Mouse (Mus musculus): ENCODE results near the gene Dlk1. TPM values are rescaled to one million over a fixed set of nuclear protein-coding genes. Genes with fewer than 3 reads are reported as not detected.

The Dlk1 gene
- polyA plus RNA-seq, 1 experiment from 2014 or later: 73.4 TPM

DNA sequence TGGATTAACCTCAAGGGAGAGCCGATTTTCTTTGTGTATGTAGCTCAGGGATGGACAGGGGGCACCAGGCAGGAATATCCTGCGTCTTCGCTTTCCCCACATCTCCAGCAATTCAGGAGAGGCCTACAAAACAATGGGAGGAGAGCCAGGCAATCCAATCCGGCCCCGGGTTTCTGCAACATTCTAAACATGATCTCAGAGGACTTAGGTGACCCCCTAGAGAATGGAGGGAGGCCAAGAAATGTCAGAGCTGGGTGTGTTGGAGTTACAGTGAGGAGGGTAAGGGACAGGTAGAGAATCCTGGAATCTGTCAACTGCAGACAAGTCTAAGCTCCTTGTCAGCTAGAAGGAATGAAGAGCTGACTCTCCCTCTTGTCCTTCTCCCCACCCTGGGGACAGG is 35.9 kb upstream of the Dlk1 start:
- H3K4me1 ChIP-seq (replicated peaks; ENCODE audit: control insufficient read depth, insufficient read depth, low read length): 0 out of 2 replicates have a peak, but pooled peaks cover 12% of the 10 kb centered on the region
- WGBS: 89% methylated on average over 5 of the region's 5 CpGs

DNA sequence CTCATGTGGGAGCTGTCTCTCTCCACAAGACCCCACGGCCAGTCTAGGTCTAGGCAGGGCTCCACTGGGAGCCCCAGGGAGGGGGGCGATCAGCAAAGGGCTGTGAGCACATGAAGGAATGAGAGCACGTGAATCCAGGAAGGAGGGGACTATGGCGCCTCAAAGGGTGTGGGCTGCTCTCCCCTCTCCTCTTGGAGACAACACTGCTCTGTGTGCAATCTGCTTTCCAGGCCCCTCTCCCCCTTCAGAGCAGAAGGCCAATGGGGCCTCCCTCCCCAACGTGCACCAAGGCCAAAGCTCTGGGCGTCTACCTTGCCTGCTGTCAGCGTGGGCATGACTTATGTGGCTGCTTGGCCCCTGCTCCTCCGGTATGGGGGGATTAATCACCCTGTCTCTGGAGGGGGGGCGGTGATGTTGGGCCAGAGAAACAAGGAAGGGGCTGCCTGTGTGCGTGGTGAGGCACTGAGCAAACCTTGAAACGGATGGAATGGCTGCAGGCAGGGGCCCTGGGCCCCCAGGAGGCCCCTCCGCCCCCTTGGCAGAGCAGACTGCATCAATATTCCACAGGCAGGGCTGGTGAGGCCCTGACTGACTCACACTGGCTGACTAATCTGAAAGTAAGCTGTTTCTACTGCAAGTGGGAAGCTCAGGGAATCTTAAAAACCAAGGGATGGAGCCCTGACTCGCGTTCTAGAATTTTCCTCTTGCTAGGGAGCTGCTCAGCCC is 35.0 kb upstream of the Dlk1 start:
- DNase-seq (ENCODE audit: low spot score) (no peak), ATAC-seq (ENCODE audit: low FRiP score) (peak; percentile 73)
- Histone ChIP-seq H3K27me3 (ENCODE audit: control insufficient read depth, insufficient read depth, low read length) (no peaks in the 10 kb centered on the region), H3K9me3 (ENCODE audit: control insufficient read depth, low read length) (no peaks in the 10 kb centered on the region), H3K4me1 (replicated peaks; ENCODE audit: control insufficient read depth, insufficient read depth, low read length) (0 out of 2 replicates have a peak, but pooled peaks cover 11% of the 10 kb centered on the region), H3K27ac (peak overlapping the region; percentile 53), H3K4me3 (replicated peaks; ENCODE audit: low read length) (no peak overlapping the region), H3K36me3 (replicated peaks; ENCODE audit: control insufficient read depth, insufficient read depth) (no peaks in the 10 kb centered on the region), H3K4me2 (replicated peaks) (no peak overlapping the region), H3K9ac (no peak overlapping the region)
- WGBS: 48% methylated on average over 14 of the region's 14 CpGs

More for the DNA sequence above, 35.9 kb upstream of the Dlk1 start:
- Histone ChIP-seq H3K9me3 (ENCODE audit: control insufficient read depth, low read length) (no peaks in the 10 kb centered on the region), H3K36me3 (replicated peaks; ENCODE audit: control insufficient read depth, insufficient read depth) (no peaks in the 10 kb centered on the region), H3K27me3 (ENCODE audit: control insufficient read depth, insufficient read depth, low read length) (no peaks in the 10 kb centered on the region), H3K9ac (no peak overlapping the region), H3K4me2 (replicated peaks) (no peak overlapping the region), H3K27ac (no peak overlapping the region), H3K4me3 (replicated peaks; ENCODE audit: low read length) (no peak overlapping the region)
- ATAC-seq (ENCODE audit: low FRiP score): no peak
- no peak for DNase-seq (ENCODE audit: low spot score)

DNA sequence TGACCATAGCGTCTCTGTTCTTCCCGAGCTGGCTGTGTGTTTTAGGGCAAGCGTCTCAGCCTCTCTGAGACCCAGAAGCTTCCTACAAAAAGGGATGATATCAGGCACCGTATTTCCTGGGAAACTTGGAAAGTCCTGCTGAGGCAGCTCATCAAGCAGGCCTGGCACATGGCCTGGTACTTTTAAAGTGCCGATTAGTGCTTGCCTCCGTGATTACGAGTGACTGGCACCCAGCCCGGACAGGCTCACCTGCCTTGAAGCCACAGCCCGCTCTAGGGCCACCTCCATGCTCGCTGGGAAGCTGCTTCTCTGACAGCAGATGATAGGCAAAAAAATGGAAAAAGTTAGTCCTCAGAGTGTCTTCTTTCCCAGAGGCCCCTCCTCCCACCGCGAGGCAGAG is 32.6 kb upstream of the Dlk1 start:
- no peak for DNase-seq (ENCODE audit: low spot score)
- H3K4me3 ChIP-seq (replicated peaks; ENCODE audit: low read length): no peak overlapping the region
- 77% methylated on average over 12 of the region's 12 CpGs for WGBS

GRCm38 (mm10) chr12:109423163-109423562 is 29.5 kb upstream of the Dlk1 start:
- peaks cover 6% of the 10 kb centered on the region; the same call in 1 of the 2 replicates for H3K4me1 ChIP-seq (replicated peaks; ENCODE audit: control insufficient read depth, insufficient read depth, low read length)
- H3K9ac ChIP-seq: no peak overlapping the region
- 58% methylated on average over 2 of the region's 2 CpGs for WGBS

More for the DNA sequence above, 32.6 kb upstream of the Dlk1 start:
- Histone ChIP-seq H3K4me1 (replicated peaks; ENCODE audit: control insufficient read depth, insufficient read depth, low read length) (peaks cover 15% of the 10 kb centered on the region; the same call in 1 of the 2 replicates), H3K9me3 (ENCODE audit: control insufficient read depth, low read length) (no peaks in the 10 kb centered on the region), H3K4me2 (replicated peaks) (no peak overlapping the region), H3K27me3 (ENCODE audit: control insufficient read depth, insufficient read depth, low read length) (no peaks in the 10 kb centered on the region), H3K36me3 (replicated peaks; ENCODE audit: control insufficient read depth, insufficient read depth) (no peaks in the 10 kb centered on the region), H3K27ac (no peak overlapping the region), H3K9ac (no peak overlapping the region)
- no peak for ATAC-seq (ENCODE audit: low FRiP score)

DNA sequence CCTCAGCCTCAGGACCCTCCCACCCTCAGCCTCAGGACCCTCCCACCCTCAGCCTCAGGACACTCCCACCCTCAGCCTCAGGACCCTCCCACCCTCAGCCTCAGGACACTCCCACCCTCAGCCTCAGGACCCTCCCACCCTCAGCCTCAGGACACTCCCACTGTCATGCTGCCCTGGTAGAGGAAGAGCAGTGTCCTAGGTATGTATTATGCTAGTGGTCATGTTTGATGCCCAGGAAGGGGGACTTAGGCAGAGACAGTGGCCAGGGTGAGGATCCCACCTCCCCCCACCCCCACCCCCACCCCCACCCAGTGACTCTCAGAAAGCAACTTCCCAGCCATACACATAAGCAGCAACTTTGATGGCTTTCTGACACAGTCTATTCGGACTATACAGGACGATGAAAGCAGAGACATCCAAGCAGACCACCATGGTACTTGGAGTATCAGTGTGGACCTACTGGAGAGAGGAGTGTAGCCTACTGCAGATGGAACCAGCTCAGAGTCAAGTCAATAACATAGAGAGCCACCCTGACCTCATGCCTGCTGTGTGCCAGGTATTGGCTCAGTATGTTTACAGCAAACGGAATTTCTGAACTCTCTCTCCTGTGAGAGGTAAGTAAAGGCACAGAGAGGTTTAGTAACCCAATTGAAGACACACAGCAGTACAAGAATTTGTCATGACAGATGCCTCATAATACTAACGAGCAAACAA is 28.8 kb upstream of the Dlk1 start:
- Histone ChIP-seq H3K9ac (no peak overlapping the region), H3K27ac (no peak overlapping the region), H3K4me1 (replicated peaks; ENCODE audit: control insufficient read depth, insufficient read depth, low read length) (peaks cover 6% of the 10 kb centered on the region; the same call in 1 of the 2 replicates), H3K27me3 (ENCODE audit: control insufficient read depth, insufficient read depth, low read length) (0 out of 2 replicates have a peak, but pooled peaks cover 6% of the 10 kb centered on the region), H3K4me3 (replicated peaks; ENCODE audit: low read length) (no peak overlapping the region), H3K4me2 (replicated peaks) (no peak overlapping the region), H3K36me3 (replicated peaks; ENCODE audit: control insufficient read depth, insufficient read depth) (no peaks in the 10 kb centered on the region), H3K9me3 (ENCODE audit: control insufficient read depth, low read length) (no peaks in the 10 kb centered on the region)
- 73% methylated on average over 4 of the region's 4 CpGs for WGBS
- no peak for DNase-seq (ENCODE audit: low spot score)
- no peak for ATAC-seq (ENCODE audit: low FRiP score)

More at GRCm38 (mm10) chr12:109423163-109423562, 29.5 kb upstream of the Dlk1 start:
- no peak overlapping the region for H3K4me2 ChIP-seq (replicated peaks)
- ATAC-seq (ENCODE audit: low FRiP score) (no peak), DNase-seq (ENCODE audit: low spot score) (no peak)
- H3K27ac ChIP-seq: no peak overlapping the region
- H3K27me3 ChIP-seq (ENCODE audit: control insufficient read depth, insufficient read depth, low read length): 0 out of 2 replicates have a peak, but pooled peaks cover 6% of the 10 kb centered on the region
- no peak overlapping the region for H3K4me3 ChIP-seq (replicated peaks; ENCODE audit: low read length)
- H3K9me3 ChIP-seq (ENCODE audit: control insufficient read depth, low read length): no peaks in the 10 kb centered on the region
- no peaks in the 10 kb centered on the region for H3K36me3 ChIP-seq (replicated peaks; ENCODE audit: control insufficient read depth, insufficient read depth)

- Histone ChIP-seq H3K9me3 (ENCODE audit: control insufficient read depth, low read length) (no peaks in the 10 kb centered on the region), H3K9ac (no peak overlapping the region), H3K4me3 (replicated peaks; ENCODE audit: low read length) (no peak overlapping the region)
Measured at GRCm38 (mm10) chr12:109424753-109425332, 27.8 kb upstream of the Dlk1 start.

DNA sequence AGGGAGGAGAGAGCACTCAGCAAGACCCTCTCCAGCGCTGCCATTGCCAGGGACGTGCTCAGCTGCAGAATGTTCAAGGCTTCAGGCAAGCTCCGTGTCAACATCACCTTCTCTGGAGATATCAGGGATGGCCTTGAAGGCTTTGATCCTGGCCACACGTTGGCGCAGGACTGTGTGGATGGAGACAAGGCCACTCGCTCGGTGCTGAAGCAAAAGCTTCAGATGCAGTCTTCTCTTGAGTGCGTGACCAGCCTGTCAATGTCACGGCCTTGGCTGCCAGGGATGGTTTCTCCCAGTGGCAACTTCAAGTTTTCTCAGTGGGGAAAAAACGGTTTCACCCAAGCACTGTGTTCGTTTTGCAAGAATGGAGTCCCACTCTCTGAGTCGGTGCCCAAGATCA is 26.6 kb upstream of the Dlk1 start:
- Histone ChIP-seq H3K4me2 (replicated peaks) (no peak overlapping the region), H3K36me3 (replicated peaks; ENCODE audit: control insufficient read depth, insufficient read depth) (no peaks in the 10 kb centered on the region), H3K9me3 (ENCODE audit: control insufficient read depth, low read length) (no peaks in the 10 kb centered on the region), H3K4me3 (replicated peaks; ENCODE audit: low read length) (no peak overlapping the region), H3K4me1 (replicated peaks; ENCODE audit: control insufficient read depth, insufficient read depth, low read length) (peaks cover 6% of the 10 kb centered on the region; the same call in 1 of the 2 replicates), H3K27ac (no peak overlapping the region), H3K9ac (no peak overlapping the region), H3K27me3 (ENCODE audit: control insufficient read depth, insufficient read depth, low read length) (0 out of 2 replicates have a peak, but pooled peaks cover 6% of the 10 kb centered on the region)
- DNase-seq (ENCODE audit: low spot score) (no peak), ATAC-seq (ENCODE audit: low FRiP score) (no peak)
- WGBS: 88% methylated on average over 12 of the region's 12 CpGs

More at GRCm38 (mm10) chr12:109424753-109425332, 27.8 kb upstream of the Dlk1 start:
- no peak for DNase-seq (ENCODE audit: low spot score)
- H3K4me2 ChIP-seq (replicated peaks): peak overlapping the region; percentile 28
- H3K27ac ChIP-seq: no peak overlapping the region
- H3K4me1 ChIP-seq (replicated peaks; ENCODE audit: control insufficient read depth, insufficient read depth, low read length): peaks cover 6% of the 10 kb centered on the region; the same call in 1 of the 2 replicates
- no peaks in the 10 kb centered on the region for H3K36me3 ChIP-seq (replicated peaks; ENCODE audit: control insufficient read depth, insufficient read depth)
- no peak for ATAC-seq (ENCODE audit: low FRiP score)
- H3K27me3 ChIP-seq (ENCODE audit: control insufficient read depth, insufficient read depth, low read length): 0 out of 2 replicates have a peak, but pooled peaks cover 6% of the 10 kb centered on the region
- 14% methylated on average over 20 of the region's 20 CpGs for WGBS

DNA sequence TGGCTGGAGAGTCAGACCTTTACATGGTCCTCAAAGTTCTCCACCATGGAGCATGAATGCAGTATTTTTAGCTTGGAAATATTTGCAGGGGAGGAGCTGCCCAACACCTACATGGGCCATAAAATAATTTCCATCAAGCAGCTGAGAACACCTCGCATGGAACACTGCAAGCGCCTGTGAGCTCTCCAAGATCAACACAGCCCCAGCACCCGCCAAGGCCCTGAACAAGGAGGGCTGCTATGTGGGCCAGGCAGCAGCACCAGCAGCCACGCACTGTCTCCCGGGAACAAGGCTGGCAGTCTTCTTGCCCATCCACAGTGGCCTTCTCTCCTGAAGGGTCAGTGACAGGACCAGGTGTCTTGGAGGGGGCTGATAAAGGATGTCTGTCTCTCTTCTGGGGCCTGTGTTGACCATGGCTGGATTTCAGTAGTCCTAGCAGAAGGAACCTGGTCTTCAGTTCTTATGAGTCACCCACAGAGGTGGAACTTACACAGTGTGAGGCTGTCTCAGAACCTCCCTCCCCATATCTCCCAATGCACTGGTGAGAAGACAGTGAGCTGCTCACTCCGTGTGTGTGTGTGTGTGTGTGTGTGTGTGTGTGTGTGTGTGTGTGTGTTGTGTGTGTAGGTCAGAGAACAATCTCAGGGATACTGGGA is 20.0 kb upstream of the Dlk1 start:
- H3K27ac ChIP-seq: no peak overlapping the region
- no peak for ATAC-seq (ENCODE audit: low FRiP score)
- H3K4me3 ChIP-seq (replicated peaks; ENCODE audit: low read length): no peak overlapping the region
- H3K9ac ChIP-seq: no peak overlapping the region
- no peak overlapping the region for H3K4me2 ChIP-seq (replicated peaks)
- no peak for DNase-seq (ENCODE audit: low spot score)
- peaks cover 4% of the 10 kb centered on the region; the same call in 1 of the 2 replicates for H3K4me1 ChIP-seq (replicated peaks; ENCODE audit: control insufficient read depth, insufficient read depth, low read length)
- H3K36me3 ChIP-seq (replicated peaks; ENCODE audit: control insufficient read depth, insufficient read depth): no peaks in the 10 kb centered on the region
- 80% methylated on average over 6 of the region's 6 CpGs for WGBS
- H3K27me3 ChIP-seq (ENCODE audit: control insufficient read depth, insufficient read depth, low read length): no peaks in the 10 kb centered on the region
- H3K9me3 ChIP-seq (ENCODE audit: control insufficient read depth, low read length): no peaks in the 10 kb centered on the region
